Mouse (Mus musculus) brown adipose tissue, adult 24 weeks (tissue): Measurements from ENCODE around the gene Efnb3. TPM values are rescaled to one million over a fixed set of nuclear protein-coding genes. Genes with fewer than 3 reads are reported as not detected.
"Not testable (repeated sequence)": the region's sequence is repeated elsewhere in the genome, so short reads cannot be mapped to it uniquely, and the experiment has no call there.

Experiments
- H3K27ac ChIP-seq: fragments of 200-500 bp; replicated peaks from 2 replicates; pipeline ENCODE4 v1.5.1; 2012; ENCODE audit warnings: low read depth, mild to moderate bottlenecking, low read length
- H3K4me1 ChIP-seq: fragments of 200-500 bp; 2 replicates; pipeline ENCODE4 v1.6.1; 2012; ENCODE audit warnings: low read length, mixed read lengths; ENCODE audit not compliant: control insufficient read depth, insufficient read depth, insufficient read length
- H3K4me3 ChIP-seq: fragments of 200-500 bp; 2 replicates; pipeline ENCODE4 v1.5.1; 2012; ENCODE audit warnings: low read depth, mild to moderate bottlenecking, low read length, moderate library complexity; ENCODE audit not compliant: insufficient read depth
- polyA plus RNA-seq: library from polyadenylated mRNA; stranded (reverse); fragments of >200 nt; gene quantifications from 2 replicates; pipeline ENCODE4 v1.2.4, GENCODE M21; 2012; ENCODE audit not compliant: missing spikeins, insufficient read depth, insufficient read length

Efnb3 gene
- polyA plus RNA-seq, 1 experiment: not detected

DNA sequence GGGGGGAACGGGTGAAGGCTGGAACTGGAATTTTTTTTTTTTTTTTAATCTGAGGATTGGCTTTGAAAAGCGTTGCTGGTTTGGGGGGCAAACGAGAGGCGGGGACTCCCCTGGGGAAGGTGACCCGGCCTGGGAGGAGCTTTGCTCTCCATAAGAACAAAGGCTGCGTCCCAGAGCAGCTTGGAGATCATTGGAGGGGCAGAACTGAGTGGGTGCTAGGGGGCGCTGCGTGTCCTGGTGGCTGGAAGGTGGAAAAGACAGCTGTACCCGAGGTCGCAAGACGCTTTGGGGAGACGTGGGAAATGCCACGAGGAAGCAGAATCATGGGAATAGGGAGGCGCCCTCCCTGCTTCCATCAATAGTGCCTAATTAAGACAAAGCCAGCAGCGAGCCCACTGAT, 12.9 kb downstream of the Efnb3 start:
- no peak overlapping the region for H3K27ac ChIP-seq
- H3K4me3 ChIP-seq: peak overlapping the region; percentile 56

GRCm38 (mm10) chr11:69546423-69547053, 13.5 kb downstream of the Efnb3 start:
- no peak overlapping the region for H3K27ac ChIP-seq
- H3K4me3 ChIP-seq: peak overlapping the region; percentile 56
- no peaks in the 10 kb centered on the region; the same call in 1 of the 2 replicates for H3K4me1 ChIP-seq

More for the DNA sequence above, 12.9 kb downstream of the Efnb3 start:
- H3K4me1 ChIP-seq: no peaks in the 10 kb centered on the region; the same call in 1 of the 2 replicates

DNA sequence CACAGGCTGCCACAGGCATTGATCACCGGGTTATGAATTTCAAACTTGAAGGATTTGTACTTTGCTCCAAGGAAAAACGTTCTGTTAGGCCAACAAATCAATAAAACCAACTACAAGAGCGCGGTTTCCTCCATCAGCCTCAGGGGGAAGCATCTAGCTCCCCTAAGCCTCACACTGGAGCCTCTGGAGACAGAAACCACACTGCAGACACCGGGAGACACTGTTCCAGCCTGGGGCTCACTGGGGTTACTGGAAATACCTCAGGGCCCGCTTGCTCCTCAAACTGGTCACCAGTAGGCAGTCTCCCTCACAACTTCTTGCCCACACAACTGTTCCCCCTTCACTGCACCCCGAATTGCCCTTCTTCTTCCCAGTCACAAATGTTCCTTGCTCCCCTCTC, 14.0 kb downstream of the Efnb3 start:
- H3K4me3 ChIP-seq: no peak overlapping the region
- no peak overlapping the region for H3K27ac ChIP-seq
- no peaks in the 10 kb centered on the region; the same call in 1 of the 2 replicates for H3K4me1 ChIP-seq

DNA sequence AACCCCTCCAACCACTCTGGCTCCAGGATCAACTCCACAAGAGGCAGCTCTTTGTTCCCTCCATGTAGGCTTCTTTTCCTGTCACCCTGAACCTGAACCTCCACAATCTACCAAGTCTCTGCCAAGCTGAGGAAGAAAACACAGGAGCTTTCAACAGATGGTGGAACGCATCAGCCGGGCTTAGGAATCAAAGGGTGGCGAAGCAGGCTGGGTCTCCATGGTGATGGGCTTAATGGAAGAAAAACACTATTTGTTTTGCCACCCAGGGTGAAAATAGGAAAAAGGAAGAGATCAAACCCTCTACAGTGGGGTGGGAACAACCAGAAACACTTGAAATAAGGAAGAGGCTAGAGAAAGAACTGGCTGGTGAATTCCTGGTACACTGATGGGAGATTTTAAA, 16.4 kb downstream of the Efnb3 start:
- Histone ChIP-seq H3K27ac (no peak overlapping the region), H3K4me1 (no peaks in the 10 kb centered on the region; the same call in 1 of the 2 replicates), H3K4me3 (no peak overlapping the region)

GRCm38 (mm10) chr11:69541741-69542140, 18.3 kb downstream of the Efnb3 start:
- H3K27ac ChIP-seq, H3K4me3 ChIP-seq, H3K4me1 ChIP-seq: not testable (repeated sequence)

DNA sequence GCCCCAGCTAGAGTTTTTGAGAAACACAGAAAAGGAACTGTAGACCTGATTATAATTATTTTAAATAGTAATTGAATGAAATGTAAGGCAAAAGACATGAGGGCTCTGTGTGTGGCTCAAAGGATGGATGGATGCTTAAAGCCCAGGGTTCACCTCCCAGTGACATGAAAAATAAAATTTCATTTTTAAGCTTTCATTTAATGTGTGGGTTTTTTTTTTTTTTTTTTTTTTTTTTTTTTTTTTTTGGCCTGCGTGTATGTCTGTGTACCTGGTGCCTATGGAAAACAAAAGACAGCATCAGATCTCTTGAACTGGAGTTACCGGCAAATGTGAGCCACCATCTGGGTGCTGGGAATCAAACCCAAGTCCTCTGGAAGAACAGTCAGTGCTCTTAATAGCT, 19.3 kb downstream of the Efnb3 start:
- Histone ChIP-seq H3K4me1 (no peaks in the 10 kb centered on the region), H3K27ac (no peak overlapping the region), H3K4me3 (no peak overlapping the region)

DNA sequence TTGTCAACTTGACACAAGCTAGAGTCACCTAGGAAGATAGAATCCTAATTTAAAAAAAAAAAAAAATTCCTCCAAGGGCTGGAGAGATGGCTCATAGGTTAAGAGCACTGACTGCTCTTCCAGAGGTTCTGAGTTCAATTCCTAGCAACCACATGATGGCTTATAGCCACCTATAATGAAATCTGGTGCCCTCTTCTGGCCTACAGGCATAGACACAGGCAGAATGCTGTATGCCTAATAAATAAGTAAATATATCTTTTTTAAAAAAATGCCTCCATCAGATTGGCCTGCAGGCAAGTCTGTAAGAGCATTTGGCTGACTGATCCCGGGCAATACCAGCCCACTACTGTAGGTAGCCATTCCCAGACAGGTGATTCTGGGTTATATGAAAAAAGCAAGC, 25.0 kb downstream of the Efnb3 start:
- Histone ChIP-seq H3K27ac (no peak overlapping the region), H3K4me3 (no peak overlapping the region), H3K4me1 (no peaks in the 10 kb centered on the region)

DNA sequence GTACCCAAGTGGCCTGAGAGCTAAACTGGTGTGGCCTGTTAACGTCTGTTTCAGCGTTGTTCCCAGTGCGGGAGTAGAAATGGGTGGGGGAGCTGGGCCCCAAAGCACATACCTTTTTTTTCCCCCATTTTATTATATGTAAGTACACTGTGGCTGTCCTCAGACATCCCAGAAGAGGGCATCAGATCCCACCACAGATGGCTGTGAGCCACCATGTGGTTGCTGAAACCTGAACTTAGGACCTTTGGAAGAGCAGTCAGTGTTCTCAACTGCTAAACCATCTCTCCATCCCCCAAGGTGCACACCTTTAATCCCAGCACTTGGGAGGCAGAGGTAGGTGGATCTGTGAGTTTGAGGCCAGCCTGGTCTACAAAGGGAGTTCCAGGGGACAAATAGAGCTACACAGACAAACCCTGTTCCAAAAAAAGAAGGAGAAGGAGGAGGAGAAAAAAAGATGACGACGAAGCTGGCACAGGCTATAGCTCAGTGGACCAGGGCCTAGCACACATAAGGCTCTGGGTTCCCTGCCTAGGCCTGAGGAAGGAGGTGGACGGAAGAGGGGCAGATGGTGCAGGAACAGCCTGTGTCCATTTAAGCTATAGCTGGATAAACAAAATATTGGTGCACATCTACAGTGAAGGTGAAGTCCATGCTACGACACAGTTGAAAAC, 27.4 kb downstream of the Efnb3 start:
- Histone ChIP-seq H3K4me1 (no peaks in the 10 kb centered on the region), H3K27ac (no peak overlapping the region), H3K4me3 (no peak overlapping the region)

GRCm38 (mm10) chr11:69530755-69531154, 29.2 kb downstream of the Efnb3 start:
- H3K4me1 ChIP-seq, H3K27ac ChIP-seq, H3K4me3 ChIP-seq: not testable (repeated sequence)

DNA sequence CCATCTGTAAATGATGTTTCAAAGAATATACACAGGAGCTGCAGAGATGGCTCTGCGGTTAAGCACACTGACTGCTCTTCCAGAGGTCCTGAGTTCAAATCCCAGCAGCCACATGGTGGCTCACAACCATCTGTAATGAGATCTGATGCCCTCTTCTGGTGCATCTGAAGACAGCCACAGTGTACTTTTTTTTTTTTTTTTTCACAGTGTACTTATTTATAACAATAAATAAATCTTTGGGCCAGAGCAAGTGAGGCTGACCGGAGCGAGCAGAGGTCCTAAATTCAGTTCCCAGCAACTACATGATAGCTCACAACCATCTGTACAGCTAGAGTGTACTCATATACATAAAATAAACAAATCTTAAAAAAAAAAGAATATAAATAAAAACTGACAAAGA, 29.7 kb downstream of the Efnb3 start:
- not testable (repeated sequence) for H3K4me3 ChIP-seq, H3K4me1 ChIP-seq, H3K27ac ChIP-seq

DNA sequence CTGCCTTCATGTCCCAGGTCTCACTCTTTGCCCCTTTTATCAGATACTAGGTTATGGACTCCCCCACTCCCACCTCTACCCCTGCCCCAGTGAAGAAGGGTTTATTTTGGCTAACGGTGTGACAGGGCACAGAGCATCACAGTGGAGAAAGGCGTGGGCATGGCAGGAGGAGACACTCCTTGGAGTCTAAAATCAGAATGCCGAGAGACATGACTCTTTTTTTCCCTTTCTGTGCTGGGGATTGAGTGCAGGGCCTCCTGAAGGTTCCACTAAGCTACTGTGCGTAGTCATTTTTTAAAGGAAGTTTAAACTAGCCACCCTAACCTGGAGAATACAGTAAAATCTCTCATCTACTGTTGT, 32.0 kb downstream of the Efnb3 start:
- H3K27ac ChIP-seq: no peak overlapping the region

GRCm38 (mm10) chr11:69527098-69528030, 32.6 kb downstream of the Efnb3 start:
- no peak overlapping the region for H3K27ac ChIP-seq
- H3K4me3 ChIP-seq: no peak overlapping the region
- no peaks in the 10 kb centered on the region for H3K4me1 ChIP-seq

More for the DNA sequence above, 32.0 kb downstream of the Efnb3 start:
- Histone ChIP-seq H3K4me3 (no peak overlapping the region), H3K4me1 (no peaks in the 10 kb centered on the region)

DNA sequence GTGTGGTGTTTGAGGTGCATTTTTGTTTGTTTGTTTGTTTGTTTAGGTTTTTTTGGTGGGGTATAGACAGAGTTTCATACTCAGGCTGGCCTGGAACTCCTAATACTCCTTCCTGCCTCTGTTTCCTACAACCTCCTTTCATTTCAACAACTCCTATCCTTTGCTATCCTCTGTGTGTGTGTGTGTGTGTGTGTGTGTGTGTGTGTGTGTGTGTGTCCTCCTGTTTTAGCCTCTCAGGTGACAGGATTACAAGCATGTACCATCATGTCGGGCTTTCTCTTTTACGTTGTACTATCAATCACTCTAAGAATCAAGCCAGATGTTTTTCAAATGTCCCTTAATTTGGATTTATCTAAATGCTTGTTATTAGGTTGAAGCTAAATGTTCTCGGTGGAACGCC, 33.4 kb downstream of the Efnb3 start:
- no peak overlapping the region for H3K27ac ChIP-seq
- no peaks in the 10 kb centered on the region for H3K4me1 ChIP-seq
- no peak overlapping the region for H3K4me3 ChIP-seq

DNA sequence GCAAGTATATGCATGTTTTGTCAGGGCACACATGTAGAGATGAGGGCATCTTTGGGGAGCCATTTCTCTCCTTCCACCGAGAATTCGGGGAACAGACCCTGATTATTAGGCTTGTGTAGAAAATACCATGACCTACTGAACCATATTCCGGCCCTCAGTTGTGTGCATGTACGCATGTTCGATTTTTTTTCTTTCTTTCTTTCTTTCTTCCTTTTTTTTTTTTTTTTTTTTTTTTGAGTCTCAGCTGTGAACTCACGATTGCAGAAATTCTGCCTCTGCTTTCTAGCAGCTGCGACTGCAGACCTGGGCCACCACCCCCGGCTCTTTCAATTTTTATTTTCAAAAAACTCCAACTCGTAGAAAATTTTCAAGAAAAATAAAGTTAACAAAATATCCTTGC, 34.3 kb downstream of the Efnb3 start:
- Histone ChIP-seq H3K27ac (no peak overlapping the region), H3K4me1 (peaks cover under 1% of the 10 kb centered on the region; the same call in 1 of the 2 replicates), H3K4me3 (no peak overlapping the region)

GRCm38 (mm10) chr11:69523651-69524050, 36.4 kb downstream of the Efnb3 start:
- Histone ChIP-seq H3K27ac (no peak overlapping the region), H3K4me3 (no peak overlapping the region), H3K4me1 (peaks cover 9% of the 10 kb centered on the region)
